Mouse (Mus musculus): Measurements from ENCODE around the gene Sipa1l2.

Sipa1l2 gene

DNA sequence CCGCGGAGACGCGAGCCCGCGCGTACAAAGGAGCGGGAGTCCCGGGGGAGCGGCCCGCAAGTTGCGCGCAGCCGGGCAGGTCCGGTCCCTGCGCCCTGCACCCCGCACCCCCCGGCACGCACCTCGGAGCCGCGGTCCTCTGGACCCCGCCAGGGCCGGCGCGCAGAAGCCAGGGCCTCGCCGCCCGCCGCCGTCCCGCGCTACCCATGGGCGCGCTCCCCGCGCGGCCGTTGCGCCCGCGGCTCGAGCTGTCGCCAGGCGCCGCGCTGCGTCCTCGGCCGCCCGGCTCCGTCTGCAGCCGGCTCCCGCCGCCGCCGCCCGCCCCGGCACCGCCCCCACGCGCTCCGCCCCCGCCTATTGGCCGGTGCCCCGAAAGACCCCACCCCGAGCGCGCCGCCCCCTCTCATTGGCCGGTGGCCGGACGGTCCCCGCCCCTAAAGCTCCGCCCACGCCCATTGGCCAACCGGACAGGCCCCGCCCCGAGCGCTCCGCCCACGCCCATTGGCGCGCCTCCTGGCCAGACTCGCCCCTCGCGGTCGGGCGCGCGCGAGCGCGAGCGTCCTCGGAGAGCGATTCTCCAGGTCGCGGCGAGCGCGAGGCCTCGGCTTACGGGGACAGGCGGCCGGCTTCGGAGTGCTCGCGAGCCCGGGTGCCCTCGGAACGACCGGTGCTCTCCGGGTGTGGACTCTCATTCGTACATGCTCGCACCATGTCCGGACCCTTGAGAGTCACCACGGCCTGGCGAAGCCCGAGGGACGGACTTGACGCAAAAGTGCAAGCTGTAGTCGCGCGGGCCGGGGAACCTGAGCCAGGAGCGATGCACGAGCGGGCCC lies at the start of gene Sipa1l2:
Gene Sipa1l2, minus strand, starts transcription at position 276 of the 833 bp plus-strand sequence.
- peak; percentile 97 for DNase-seq (ENCODE audit: low spot score)

DNA sequence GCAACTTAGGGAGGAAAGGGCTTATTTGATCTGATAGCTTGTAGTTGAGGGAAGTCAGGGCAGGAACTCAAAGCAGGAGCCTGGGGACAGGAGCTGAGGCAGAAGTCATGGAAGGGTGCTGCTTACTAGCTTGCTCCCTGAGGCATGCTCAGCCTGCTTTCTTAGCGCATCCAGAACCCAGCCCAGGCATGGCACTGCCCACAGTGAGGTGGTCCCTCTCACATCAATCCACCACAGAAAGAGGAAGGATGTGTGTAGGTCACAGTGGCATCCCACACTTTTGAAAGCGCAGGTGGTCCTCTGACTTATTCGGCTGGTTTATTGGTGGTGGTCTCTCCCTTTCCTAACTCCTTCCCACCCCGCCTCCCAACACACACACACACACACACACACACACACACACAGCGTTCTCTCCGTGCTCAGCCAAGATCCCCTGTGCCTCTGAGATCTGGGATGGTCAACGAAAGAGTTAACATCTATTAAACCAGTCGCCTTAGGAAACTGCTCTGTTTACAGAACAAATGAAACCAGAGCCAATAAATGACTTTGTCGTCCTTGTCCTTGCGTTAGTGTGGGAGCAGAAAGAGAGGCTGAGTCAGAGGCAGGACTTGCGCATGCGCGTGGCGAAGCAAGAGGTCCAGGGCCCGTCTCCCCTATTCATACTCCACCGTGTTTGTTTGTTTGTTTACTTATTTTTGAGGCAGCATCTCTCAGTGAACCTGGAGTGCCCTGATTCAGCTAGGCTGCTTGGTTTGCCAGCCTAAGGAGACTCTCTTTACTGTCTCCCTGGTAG lies 49.1 kb upstream of the Sipa1l2 start:
- DNase-seq (ENCODE audit: low spot score): peak; percentile 57

DNA sequence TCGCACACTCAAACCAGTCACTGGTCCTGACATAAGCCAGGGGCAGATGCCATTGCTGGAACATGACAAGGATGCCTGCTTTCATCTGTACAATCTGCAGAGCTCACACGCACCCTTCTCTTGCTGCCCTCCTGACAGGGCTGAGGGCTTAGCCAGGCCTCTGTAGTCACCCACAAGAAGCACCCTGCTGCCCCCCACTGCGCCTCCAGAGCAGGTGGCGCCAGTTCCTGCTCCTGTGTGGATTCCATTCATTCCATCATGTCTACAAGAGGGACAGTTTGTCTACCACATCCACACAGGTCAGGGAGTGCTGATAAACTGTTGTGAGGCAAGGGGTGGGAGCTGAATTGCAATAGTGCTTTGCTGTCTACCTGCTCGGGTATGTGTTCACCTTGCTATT lies 47.3 kb upstream of the Sipa1l2 start:
- DNase-seq (ENCODE audit: low spot score): no peak

DNA sequence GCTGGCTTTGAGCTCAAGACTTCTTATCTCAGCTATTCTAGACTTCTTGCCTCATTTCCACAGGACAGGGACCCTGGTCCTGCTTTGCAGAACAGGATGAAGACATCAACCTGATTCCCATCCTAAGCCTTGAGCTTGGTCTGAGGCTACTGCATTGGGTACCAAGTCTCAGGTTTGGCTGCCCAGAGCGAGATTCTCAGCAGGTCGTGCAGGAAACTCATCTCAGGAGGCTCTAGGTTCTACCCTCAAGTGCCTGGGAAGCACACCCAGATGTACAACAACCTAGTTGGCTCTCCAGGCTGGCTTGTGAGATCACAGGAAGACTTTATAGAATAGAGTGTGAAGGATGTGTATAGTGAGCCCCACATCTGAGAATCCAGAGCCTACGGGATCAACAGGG lies 46.4 kb upstream of the Sipa1l2 start:
- no peak for DNase-seq (ENCODE audit: low spot score)

DNA sequence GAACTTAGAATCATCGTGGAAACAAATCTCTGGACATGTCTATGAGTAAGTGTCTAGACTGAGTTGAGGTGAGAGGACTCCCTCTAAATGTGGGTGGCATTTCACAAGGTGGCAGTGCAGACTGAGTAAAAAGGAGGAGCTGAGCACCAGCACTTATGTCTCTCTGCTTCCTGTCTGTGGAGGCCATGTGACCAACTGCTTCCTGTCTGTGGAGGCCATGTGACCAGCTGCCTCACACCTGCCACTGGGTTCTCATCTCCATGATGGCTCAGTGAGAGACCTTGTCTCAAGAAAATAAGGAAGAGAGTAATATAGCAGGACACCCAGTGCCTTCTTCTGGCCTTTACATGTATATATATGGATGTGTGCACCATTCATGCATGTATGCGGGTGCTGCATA lies 43.9 kb upstream of the Sipa1l2 start:
- no peak for DNase-seq (ENCODE audit: low spot score)

DNA sequence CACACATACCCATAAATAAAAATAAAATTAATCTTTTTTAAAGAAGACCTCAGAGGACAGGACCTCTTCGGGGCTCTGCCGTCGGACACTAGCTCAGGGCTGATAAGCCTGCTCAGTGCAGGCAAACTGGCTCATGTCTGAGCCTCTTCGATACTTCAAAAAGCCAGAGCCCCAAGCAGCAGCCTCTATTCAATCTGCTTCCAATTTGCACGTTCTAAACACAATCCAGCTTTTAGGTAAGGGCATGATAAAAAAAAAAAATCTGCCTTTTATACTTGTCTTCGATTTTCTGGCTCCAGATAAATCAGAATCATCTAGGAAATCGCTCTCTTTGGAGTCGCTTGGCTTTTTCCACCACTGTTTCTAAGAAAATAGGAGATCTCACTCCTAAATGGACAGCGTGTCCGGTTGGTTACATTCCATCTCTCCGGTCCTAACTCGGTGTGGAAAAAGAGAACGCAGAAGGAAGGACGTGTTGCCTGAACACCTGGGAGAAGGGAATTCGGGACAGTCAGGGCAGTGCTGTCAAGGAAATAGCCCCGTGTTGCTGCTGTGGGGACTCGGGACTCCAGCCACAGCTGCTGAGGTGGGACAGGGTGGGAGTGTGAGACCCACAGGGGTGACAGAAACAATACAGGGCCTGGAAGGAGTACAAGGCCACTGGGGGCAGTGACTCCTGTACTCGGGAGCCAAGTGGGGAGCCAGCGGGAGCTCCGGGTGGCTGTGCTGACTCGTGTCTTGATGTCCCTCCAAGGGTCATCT lies 42.4 kb upstream of the Sipa1l2 start:
- DNase-seq (ENCODE audit: low spot score): no peak

DNA sequence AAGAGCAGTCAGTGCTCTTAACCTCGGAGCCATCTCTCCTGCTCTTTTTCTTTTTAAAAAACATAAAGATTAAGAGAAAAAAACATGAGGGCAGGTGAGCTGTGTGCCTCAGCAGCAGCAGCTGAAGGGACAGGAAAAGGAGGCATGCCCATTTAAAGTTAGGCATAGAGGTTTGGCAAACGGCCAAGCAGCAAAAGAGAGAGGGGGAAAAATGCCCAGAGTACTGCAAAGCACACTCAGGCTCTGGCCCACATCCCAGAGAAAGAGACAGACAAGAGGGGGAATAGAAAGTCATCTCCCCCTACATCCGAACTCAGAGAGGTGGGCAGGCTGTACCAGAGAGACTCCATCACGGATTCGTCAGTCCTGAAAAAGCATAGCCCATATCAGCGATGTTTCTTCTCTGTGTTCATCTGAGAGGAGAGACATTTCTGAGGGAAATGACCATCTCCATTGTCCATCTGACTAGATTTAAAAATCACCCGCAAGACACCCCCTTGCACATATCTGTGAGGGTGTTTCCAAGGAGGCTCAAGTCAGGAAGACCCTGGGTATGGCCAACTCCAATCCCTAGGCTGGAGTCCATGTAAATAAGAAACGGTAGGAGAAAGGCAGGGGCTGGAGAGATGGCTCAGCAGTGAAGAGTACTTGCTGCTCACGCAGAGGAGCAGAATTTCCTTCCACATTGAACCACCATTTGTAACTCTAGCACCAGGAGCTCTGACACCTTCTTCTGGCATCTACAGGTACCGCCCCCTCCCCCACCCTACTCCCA lies 41.6 kb upstream of the Sipa1l2 start:
- no peak for DNase-seq (ENCODE audit: low spot score)

DNA sequence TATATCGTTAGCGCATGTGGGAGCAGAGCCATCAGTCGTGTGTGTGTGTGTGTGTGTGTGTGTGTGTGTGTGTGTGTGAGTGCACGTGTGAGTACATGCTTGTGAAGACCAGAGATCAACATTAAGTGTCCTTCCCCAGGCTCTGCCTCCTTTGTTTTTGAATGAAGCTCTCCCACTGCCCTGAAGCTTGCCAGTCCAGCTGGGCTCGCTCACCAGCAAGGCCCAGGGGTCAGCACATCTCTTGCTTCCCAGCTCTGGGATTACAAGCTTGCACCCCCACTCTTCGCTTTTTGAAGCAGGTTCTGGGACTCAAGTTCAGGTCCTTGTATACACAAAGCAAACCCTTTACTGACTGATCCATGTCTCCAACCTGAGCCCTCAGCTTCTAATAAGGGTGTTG lies 40.1 kb upstream of the Sipa1l2 start:
- no peak for DNase-seq (ENCODE audit: low spot score)

DNA sequence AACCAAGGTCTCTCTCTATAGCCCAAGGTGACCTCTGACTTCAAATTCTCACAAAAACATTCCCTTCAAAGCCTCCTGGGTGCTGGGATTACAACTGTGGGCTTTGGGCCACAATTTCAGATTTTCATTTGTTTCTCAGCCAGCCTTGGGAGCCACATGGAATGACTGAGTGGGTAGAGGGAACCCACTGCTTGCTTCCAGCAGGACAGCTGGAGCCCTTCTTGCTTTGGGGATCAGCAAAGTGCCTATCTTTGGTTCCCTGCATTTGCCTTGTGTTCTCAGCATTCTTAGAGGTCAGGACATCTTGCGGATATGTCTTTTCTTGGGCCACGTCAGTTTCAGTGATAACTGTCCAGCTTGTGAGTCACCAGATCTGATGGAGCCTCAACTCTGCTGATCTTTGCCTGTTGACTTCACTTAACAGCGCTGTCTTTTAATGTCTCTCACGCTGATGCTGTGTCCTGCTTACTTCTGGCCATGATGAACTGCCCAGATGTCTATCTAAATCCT lies 38.2 kb upstream of the Sipa1l2 start:
- no peak for DNase-seq (ENCODE audit: low spot score)

DNA sequence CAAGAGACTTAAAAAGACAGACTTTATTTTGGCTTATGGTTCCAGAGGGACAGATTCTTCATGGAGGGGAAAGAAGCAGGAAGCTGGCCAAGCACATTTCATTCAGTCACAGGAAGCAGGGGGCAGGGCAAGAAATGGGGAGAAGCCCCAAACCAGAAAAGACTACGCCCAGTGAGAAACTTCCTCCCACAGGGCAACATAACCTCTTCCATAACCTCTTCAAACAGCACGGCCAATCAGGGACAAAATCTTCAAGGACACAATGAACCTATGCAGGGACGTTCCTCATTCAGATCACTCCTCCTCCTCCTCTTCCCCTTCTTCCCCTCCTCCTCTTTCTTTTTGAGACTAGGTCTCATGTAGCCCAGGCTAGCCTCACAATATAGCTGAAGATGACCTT lies 37.3 kb upstream of the Sipa1l2 start:
- DNase-seq (ENCODE audit: low spot score): no peak

DNA sequence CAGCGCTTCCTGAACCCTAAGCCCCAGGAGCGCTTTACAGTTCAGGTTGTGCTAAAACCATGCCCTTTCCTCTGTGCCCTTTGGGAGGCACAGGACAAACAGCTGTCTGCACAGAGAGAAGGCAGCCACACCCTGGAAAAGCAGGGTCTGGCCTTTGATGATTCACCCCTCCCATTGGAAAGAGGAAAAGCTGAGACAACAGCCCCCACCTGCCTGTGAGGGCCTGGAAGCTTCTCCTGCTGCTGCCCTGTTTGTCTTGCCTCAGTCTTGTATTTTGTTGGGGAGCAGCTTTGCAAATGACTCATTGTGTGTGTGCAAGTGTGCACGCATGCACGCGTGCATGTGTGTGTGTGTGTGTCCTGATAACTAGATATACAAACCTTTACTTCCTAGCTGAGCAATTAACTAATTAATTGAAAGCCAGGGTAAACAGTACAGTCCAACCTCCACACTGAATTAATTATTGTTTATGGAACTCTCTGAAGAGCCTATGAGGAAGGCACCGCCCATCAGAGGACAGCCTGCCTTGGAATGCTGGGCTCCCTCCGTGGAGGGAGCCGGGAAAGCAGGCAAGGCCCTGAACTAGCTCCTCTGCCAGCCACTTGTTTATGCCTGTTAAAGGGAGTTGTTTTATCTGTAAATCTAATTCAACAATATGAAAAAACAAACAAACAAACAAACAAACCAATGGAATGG lies 35.4 kb upstream of the Sipa1l2 start:
- DNase-seq (ENCODE audit: low spot score): no peak

DNA sequence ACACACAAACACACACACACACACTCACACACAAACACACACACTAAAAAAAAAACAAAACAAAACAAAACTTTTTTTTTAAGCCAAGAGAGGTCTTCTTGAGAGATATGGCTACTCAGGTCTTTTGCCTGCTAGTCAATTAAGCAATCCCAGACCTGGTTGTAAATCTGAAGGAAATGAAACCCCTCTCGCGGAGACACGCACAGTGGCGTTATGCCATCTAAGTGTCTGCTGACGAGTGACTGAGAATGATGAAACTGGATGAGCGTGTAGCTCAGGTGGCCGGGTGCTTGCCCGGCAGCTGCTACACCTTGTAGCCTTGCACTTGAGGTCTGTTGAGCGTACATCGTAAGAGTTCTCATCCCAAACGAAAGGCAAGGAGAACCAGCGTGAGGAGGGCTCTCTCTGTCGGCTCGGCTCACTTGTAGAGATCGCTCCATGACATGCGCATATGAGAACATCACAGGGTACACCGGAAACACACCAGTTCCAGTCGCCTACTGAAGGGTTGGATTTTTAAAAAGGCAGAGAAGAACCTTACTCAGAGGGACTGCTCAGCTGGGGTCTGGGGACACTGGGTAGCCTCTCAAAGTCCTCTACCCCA lies 34.7 kb upstream of the Sipa1l2 start:
- no peak for DNase-seq (ENCODE audit: low spot score)

DNA sequence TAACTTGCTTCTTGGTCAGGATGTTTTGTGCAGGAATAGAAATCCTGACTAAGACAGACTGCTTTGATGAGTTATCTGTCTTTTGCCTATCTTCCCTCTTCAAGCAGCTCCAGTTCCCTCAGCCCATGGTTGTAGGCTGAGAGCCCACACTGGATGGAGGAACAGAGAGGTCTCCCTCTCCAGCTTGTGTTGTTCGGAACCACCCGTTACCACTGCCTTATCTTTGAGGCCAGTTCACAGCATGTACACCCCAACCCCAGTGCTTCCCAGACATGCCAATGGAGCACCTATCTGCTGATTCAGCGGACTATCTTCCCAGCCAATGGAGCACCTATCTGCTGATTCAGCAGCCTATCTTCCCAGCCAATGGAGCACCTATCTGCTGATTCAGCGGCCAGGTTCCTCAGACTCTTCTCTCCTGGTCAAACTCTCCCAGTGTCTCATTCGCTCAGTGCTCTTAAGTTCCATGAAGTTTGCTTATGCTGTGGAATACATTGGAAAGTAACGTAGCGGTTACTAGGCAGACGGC lies 33.8 kb upstream of the Sipa1l2 start:
- DNase-seq (ENCODE audit: low spot score): no peak

DNA sequence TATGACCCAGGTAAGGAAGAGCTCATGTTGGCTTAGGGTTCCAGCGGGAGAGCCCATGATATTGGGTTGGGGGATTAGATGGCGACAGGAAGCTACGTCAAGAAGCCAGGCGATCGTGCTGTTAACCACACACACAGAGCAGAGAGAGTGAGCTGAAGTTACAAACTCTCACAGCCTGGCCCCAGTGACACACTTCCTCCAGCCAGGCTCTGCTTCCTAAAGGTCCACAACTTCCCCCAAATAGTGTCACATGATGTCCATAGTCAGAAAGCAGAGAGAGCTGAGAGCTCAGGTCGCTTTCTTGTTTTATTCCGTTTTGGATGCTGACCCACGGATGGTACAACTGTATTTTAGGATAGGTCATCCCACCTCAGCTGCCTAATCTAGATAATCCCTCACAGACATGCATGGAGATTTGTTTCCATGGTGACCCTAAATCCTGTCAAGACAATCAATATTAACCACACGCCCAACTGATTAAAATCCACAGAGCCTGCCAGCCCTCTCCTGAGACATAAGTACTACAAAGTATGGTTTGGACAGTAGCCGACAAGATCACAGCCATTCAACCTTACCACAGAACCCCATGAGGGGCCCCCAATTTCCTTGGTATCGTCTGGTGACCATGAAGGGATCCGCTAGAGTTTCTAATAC lies 30.6 kb upstream of the Sipa1l2 start:
- DNase-seq (ENCODE audit: low spot score): no peak

DNA sequence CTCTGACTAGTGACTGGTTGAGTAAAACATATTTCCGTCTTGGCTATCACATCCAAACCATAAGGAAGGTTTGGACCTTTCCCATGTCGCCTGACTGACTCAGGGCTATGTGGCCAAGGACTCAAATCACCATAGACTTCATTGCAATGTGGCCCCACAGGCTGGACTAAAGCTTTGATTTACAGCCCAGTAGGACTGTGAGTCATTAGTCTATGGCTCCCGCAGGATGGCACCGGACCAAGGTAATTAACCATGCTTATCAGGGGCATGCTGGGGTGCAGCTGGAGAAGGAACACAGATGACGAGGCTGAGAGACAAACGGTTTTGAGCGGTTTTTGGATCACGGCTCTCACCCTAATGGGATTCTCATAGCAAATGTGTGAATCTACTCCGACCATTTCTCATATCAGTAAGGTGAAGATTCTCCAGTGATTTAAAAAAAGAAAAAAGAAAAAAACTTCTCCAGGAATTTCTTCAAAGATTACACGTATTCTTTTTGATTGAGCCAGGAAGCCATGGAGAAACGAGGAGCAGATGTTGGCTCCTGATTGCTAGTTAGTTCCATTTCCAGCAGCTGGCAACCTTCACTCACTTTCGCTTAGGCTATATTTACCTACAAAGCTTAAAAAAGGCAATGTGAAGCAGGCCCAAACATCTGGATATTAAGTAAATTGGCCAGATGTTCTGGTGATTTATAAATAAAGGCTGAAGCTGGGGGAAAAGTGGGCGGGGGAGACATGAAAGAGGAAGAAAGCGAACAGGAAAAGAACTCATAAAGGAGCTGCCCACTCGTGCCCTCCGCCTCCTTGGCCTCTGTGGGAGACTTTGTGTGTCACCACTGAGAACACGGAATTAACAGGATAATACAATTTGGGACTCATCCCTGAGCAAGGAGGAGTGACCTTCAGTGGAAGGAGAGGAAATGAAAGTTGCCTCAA lies 26.2 kb upstream of the Sipa1l2 start:
- DNase-seq (ENCODE audit: low spot score): no peak

DNA sequence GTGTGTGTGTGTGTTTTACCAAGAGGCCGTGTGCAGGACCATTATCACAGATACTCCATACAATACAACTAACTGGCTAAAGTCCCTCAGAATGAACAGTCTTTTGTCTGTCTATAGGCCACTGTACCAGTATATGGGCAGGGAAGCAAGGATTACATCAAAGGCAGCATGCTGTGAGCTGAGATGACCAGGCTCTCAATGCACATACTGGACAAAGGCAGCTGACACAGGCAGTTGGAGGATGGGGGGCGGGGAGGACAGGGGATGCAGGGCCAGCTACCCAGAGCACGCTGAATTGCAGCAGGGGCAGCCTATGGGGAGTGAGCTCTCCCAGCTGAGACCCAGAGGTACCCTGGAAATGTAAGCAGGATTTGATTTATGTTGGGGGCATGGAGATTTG lies 20.8 kb upstream of the Sipa1l2 start:
- DNase-seq (ENCODE audit: low spot score): no peak

DNA sequence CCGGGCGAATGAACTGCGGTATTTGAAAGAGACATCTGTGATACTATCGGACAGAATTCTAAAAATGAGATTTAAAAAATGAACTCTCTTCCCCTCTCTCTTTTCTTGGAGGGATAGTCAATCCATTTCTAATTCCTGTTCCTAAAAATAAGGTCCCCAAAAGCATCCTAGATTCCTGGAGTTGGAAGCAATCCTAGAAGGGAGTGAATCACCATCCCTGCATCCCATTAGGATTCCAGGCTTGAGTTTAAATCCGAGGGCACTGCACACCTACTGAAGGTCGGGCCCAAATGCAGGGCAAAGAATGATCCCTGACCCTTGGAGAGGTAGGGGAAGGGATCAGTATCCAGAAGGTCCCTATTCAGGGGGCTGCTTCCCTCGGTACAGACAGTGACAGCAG lies 17.0 kb upstream of the Sipa1l2 start:
- no peak for DNase-seq (ENCODE audit: low spot score)

DNA sequence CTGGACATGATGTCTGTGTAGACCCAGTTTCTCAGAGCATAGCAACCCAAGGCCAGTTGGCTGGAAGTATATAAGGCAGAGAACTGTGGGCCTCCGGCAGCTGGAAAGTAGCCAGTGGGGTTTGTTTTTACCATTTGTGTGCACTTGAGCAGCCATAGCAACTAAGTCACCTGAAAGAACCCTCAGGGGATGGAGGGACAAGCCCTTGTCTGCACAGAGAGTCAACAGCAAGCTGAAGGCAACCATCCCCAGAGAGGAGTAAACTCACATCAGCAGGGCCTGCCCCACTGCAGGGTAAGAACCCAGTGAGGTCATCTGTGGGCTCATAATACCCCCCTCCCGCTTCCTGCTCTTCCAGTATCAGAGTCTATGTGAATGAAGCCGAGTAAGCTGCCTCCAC lies 14.7 kb upstream of the Sipa1l2 start:
- peak; percentile 34 for DNase-seq (ENCODE audit: low spot score)

DNA sequence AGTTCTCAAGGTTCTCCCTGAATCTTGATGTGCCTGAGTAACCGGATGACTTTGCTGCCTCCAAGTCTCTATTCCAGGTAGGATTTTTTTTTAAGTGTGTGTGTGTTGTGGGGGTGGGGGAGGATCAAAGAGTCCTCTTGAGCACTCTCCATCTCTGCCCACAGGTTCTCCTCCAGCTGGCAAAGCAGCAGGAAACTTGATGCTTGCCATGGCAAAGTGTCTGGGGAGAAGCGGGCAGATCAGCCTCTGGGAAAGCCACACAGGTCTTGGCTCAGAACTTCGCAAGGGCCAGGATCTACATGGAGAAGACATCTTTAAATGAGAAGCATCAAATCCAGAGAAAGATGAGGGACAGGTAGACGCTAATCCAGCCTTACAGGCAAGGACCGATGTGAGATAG lies 10.8 kb upstream of the Sipa1l2 start:
- no peak for DNase-seq (ENCODE audit: low spot score)
